Mouse (Mus musculus) adrenal gland, postnatal 10 days (tissue): ENCODE results near the gene B230217C12Rik. TPM values are rescaled to one million over a fixed set of nuclear protein-coding genes. Genes with fewer than 3 reads are reported as not detected.
A peak's percentile ranks its signal among the peaks of the same experiment; 100 is the strongest.

Experiments
- DNase-seq: peaks from one replicate; pipeline ENCODE4 v3.0.0; 2021; ENCODE audit warnings: mixed read lengths
- total RNA-seq, 2 experiments: library from RNA; stranded (reverse); gene quantifications; 2 replicates each; pipeline ENCODE4 v1.2.3; 2021

The B230217C12Rik gene
- total RNA-seq, 2 experiments from 2014 or later, result 2.0 to 3.1 TPM

DNA sequence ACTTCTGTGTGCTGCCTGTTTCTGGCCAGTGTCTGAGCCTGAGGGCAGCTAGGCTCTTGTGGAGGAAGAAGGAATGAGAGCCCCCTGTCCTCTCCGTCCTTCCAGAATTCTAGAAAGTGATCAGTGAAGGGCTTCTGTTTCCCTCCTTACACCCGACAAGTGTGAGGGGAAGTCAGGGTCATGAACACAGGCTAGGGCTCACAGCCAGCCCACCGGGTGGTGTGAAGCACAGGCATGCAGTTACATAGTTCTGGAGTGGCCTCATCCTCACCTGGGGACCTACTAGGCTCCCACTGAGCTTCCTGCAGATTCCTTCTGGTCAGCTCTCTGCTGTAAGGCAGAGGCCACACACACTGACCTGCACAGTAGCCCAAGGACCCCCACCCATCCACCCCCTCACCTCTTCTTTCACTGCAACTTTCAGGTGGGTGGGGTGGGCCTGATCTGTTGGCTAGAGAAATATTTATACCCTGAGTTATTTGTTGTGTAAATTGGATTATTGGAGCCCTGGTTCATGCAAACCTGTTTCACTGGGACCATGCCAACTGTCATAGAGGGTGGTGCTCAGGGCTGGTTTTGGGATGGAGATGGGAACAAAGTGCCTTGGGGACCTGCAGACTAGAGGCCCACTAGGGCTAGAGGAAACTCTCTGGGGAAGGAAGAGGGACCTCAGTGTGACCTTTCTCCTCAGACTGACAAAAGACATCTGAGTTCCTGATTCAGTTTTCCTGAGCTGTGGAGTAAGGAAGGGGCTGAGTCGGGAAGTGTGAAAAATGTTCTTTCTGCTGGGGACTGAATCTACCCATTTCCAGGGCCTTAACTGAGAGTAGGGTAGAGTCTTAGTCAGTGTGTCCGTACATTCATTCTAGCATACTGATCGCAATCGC lies 31.1 kb upstream of the B230217C12Rik start:
- peak; percentile 27 for DNase-seq

GRCm38 (mm10) chr11:97810356-97810755 lies 30.2 kb upstream of the B230217C12Rik start:
- DNase-seq, result peak; percentile 56

GRCm38 (mm10) chr11:97810970-97811369 lies 29.6 kb upstream of the B230217C12Rik start:
- DNase-seq, result no peak

- DNase-seq, result no peak
Observed at GRCm38 (mm10) chr11:97811569-97812362, 28.8 kb upstream of the B230217C12Rik start.

GRCm38 (mm10) chr11:97812491-97812921 lies 28.1 kb upstream of the B230217C12Rik start:
- no peak for DNase-seq

DNA sequence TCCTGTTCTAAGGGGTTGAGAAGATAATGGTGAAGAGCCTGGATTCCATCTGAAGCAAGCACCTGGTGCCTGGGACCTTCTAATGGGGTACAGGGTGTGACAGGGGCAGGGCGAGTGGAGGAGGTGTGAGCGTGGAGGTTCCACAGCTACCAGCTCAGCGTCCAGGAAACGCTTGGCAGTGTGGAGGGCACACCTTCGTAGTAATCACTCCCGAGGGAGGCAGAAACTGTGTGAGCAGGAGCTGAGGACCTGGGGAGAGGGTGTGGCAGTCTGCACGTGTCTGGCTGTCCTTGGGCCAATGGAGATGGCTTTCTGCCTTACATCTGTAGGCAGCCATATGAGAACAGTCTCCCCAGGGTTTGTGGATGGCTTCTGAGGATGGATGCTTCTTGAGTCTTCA lies 27.5 kb upstream of the B230217C12Rik start:
- no peak for DNase-seq

- no peak for DNase-seq
Observed at GRCm38 (mm10) chr11:97813746-97814515, 26.6 kb upstream of the B230217C12Rik start.

- no peak for DNase-seq
Observed at GRCm38 (mm10) chr11:97815736-97816135, 24.8 kb upstream of the B230217C12Rik start.

- no peak for DNase-seq
Observed at GRCm38 (mm10) chr11:97816176-97816575, 24.4 kb upstream of the B230217C12Rik start.

DNA sequence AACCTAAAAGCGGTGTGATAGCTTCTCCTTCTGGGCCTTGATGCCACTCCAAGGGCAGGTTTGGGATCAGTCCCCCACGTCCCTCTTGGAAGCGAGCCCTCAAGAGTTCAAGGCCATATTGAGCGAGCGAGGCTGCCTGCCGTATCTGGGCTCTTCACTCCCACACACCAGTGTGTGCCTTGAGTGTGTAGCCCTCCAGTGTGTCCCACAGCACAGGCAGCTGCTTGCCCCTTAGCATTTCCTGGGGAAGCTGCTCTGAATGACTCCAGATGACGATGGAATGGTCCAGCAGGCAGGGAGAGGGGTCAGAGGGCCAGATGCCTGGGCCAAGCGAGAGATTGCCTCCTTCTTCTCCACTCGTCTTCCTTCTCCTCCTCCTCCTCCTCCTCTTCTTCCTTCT lies 23.7 kb upstream of the B230217C12Rik start:
- peak; percentile 52 for DNase-seq

DNA sequence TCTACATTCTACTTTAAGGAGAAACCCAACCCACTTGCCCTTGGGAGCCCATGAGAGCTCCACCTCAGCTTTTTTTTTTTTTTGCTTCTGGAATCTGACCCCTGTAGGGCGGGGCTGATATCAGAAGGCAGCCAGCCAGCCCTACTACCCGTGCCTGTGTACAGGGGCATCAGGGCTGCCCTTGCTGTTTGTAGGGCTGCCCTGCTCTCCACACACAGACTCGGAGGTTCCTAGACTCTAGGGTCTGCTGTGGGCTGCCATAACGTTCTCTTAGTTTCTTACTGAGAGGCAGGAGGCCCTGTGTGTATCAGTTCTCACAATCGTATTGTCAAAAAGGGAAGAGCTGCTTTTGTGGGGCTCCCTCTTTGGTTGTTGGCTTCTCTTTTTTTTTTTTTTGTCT lies 23.2 kb upstream of the B230217C12Rik start:
- DNase-seq, result peak; percentile 68

DNA sequence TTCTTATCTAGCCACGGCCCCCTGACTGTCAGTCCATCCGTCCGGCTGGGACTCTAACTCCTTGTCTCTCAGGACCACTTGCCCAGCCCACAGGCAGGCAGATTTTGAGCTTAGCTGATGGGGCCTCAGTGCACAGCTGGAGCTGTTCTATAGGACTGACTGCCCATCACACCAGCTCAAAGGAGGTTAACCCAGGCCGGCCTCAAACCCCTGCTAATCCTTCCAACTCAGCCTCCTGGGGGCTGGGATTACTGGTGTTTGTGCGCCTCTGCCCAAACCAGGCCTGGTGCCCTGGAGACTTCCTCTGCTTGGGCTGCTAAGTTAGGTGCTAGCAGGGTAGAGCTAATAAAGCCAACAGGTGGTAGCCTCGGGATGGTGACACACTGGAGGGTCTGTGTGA lies 22.6 kb upstream of the B230217C12Rik start:
- DNase-seq, result no peak

GRCm38 (mm10) chr11:97818571-97818970 lies 22.0 kb upstream of the B230217C12Rik start:
- DNase-seq, result peak; percentile 63

GRCm38 (mm10) chr11:97819102-97819501 lies 21.5 kb upstream of the B230217C12Rik start:
- no peak for DNase-seq

DNA sequence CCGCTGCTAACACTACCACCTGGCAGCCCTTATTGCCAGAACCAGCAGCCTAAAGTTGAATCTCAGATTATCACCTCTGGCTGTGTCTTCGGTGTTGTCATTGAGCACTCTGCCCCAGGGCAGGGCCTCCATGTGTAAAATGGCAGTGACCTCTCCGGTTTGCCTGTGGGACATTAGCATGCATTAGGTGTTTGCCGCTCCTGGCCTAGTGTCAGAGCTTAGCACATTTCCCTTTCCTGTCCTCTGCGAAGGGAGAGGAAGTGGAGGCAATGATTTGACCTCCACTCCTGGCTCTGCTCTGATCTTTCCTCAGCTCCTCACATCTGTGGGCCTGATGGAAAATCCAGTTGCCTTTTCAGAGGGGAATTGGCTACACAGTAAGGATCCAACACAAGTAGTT lies 20.7 kb upstream of the B230217C12Rik start:
- no peak for DNase-seq

- peak; percentile 89 for DNase-seq
Observed at GRCm38 (mm10) chr11:97820840-97821239, 19.7 kb upstream of the B230217C12Rik start.

GRCm38 (mm10) chr11:97821401-97822064 lies 19.0 kb upstream of the B230217C12Rik start:
- no peak for DNase-seq

GRCm38 (mm10) chr11:97822840-97823603 lies 17.6 kb upstream of the B230217C12Rik start:
- DNase-seq, result no peak

- no peak for DNase-seq
Observed at GRCm38 (mm10) chr11:97824168-97824567, 16.4 kb upstream of the B230217C12Rik start.

GRCm38 (mm10) chr11:97824895-97825294 lies 15.7 kb upstream of the B230217C12Rik start:
- DNase-seq, result no peak

DNA sequence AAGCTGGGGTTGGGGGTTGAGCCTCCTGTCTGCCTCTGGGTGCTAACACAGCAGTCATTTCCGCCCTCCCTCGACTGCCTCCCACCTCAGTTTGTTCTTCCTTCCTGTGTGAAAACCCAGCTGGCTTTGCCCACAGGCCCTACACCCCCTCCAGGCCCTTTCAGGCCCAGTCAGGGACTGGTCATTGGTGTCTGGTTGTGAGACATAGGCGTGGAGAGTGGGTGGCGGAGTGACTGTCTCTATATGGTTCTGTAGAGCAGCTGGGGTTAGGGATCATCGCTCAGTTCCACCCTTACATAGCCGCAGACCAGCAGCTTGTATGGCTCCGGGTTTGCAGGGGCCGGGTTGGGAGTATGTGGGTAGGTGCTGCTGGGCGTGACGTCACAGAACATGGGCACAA lies 15.3 kb upstream of the B230217C12Rik start:
- DNase-seq, result no peak
